9 mouse cellular contexts compared by ENCODE assay signal in the genomic region with DNA sequence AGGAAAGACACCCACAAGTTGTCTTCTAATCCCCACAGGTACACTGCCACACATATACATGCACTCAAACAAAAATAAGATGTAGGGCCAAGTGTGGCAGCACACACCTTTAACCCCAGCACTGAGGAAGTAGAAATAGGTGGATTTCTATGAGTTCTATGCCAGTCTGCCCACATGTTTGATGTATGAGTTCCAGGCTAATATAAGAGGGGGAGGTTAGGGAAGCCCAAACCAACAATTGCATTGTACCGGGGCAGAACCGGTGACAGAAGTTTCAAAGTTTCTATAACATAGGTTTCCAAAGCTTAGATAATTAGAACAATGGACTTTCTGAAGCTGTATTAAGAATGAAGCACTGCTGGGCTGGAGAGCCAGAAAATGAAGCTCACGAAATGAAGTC. TPM values are rescaled to one million over a fixed set of nuclear protein-coding genes. Genes with fewer than 3 reads are reported as not detected.
DNase-seq lines count a peak whose midpoint lies in the region; ATAC-seq and TF ChIP-seq lines count a peak whose summit lies in the region.
"Had no signal": no experiment of that assay in that cellular context is flagged by ENCODE, and none has a peak within 500 bp of the region (broad histone marks: within the 10 kb centered on the region; RNA-seq: fewer than 3 reads in every experiment).

No protein-coding gene starts in this region.

- no peak for ATAC-seq in kidney, embryonic 16.5 days (ENCODE audit: low FRiP score, low TSS enrichment)
- no peak for ATAC-seq in hindbrain, embryonic 15.5 days (ENCODE audit: low FRiP score, low read depth)
- no peak for ATAC-seq in midbrain, postnatal 0 days (ENCODE audit: low FRiP score)

- H3K27ac ChIP-seq in kidney, embryonic 16.5 days (ENCODE audit: low read length), result no peak overlapping the region
- no peak overlapping the region for H3K27ac ChIP-seq in brown adipose tissue, adult 24 weeks (replicated peaks; ENCODE audit: low read depth, low read length)
- no peak overlapping the region for H3K27ac ChIP-seq in hindbrain, embryonic 15.5 days (replicated peaks)
- H3K27ac ChIP-seq in midbrain, postnatal 0 days (ENCODE audit: low read depth, low read length), result no peak overlapping the region

- 49% methylated on average over 3 of the region's 3 CpGs for WGBS in kidney, embryonic 16.5 days
- WGBS in hindbrain, embryonic 15.5 days, result 60% methylated on average over 3 of the region's 3 CpGs
- 64% methylated on average over 3 of the region's 3 CpGs for WGBS in midbrain, postnatal 0 days

- H3K9ac ChIP-seq in kidney, embryonic 16.5 days (replicated peaks; ENCODE audit: low read length), result peak overlapping the region; percentile 93
- peak overlapping the region; percentile 88 for H3K9ac ChIP-seq in hindbrain, embryonic 15.5 days
- H3K9ac ChIP-seq in midbrain, postnatal 0 days (replicated peaks; ENCODE audit: low read length, poor library complexity, severe bottlenecking), result peak overlapping the region; percentile 78; the same call in 1 of the 2 replicates

- 0 out of 2 replicates have a peak, but pooled peaks cover 3% of the 10 kb centered on the region for H3K27me3 ChIP-seq in kidney, embryonic 16.5 days (ENCODE audit: insufficient read depth, low read length)
- no peaks in the 10 kb centered on the region for H3K27me3 ChIP-seq in hindbrain, embryonic 15.5 days
- H3K27me3 ChIP-seq in midbrain, postnatal 0 days (ENCODE audit: insufficient read depth, low read length), result no peaks in the 10 kb centered on the region

- peak overlapping the region; percentile 61 for H3K4me2 ChIP-seq in kidney, embryonic 16.5 days (replicated peaks; ENCODE audit: low read depth, low read length)
- peak overlapping the region; percentile 59 for H3K4me2 ChIP-seq in hindbrain, embryonic 15.5 days
- H3K4me2 ChIP-seq in midbrain, postnatal 0 days (ENCODE audit: low read depth, low read length, poor library complexity, severe bottlenecking), result peak overlapping the region; percentile 52

- peaks cover 29% of the 10 kb centered on the region for H3K9me3 ChIP-seq in kidney, embryonic 16.5 days (ENCODE audit: low read length)
- H3K9me3 ChIP-seq in hindbrain, embryonic 15.5 days, result no peaks in the 10 kb centered on the region
- 0 out of 2 replicates have a peak, but pooled peaks cover 4% of the 10 kb centered on the region for H3K9me3 ChIP-seq in midbrain, postnatal 0 days (ENCODE audit: low read length)

- TF ChIP-seq CTCF in midbrain, postnatal 0 days (IDR thresholded peaks at IDR 0.05), result no peak

- H3K4me3 ChIP-seq in kidney, embryonic 16.5 days (ENCODE audit: low read length), result peak overlapping the region; percentile 91
- peak overlapping the region; percentile 48 for H3K4me3 ChIP-seq in brown adipose tissue, adult 24 weeks (ENCODE audit: insufficient read depth, low read depth, low read length)
- peak overlapping the region; percentile 87 for H3K4me3 ChIP-seq in hindbrain, embryonic 15.5 days
- peak overlapping the region; percentile 81 for H3K4me3 ChIP-seq in midbrain, postnatal 0 days (ENCODE audit: low read depth, low read length)

- peaks cover 12% of the 10 kb centered on the region for H3K4me1 ChIP-seq in kidney, embryonic 16.5 days (ENCODE audit: insufficient read depth, low read length)
- H3K4me1 ChIP-seq in brown adipose tissue, adult 24 weeks (ENCODE audit: control insufficient read depth, insufficient read depth, insufficient read length, low read length), result peaks cover 4% of the 10 kb centered on the region; the same call in 1 of the 2 replicates
- peaks cover 20% of the 10 kb centered on the region for H3K4me1 ChIP-seq in hindbrain, embryonic 15.5 days (replicated peaks)
- peaks cover 12% of the 10 kb centered on the region; the same call in 1 of the 2 replicates for H3K4me1 ChIP-seq in midbrain, postnatal 0 days (ENCODE audit: insufficient read depth, low read length)

- peaks cover 30% of the 10 kb centered on the region for H3K36me3 ChIP-seq in kidney, embryonic 16.5 days (ENCODE audit: insufficient read depth, low read length)
- peaks cover 25% of the 10 kb centered on the region for H3K36me3 ChIP-seq in hindbrain, embryonic 15.5 days
- peaks cover 11% of the 10 kb centered on the region; the same call in 1 of the 2 replicates for H3K36me3 ChIP-seq in midbrain, postnatal 0 days (ENCODE audit: insufficient read depth, low read length)

- no peak for DNase-seq in kidney, adult 8-10 months
- no peak for DNase-seq in midbrain, postnatal 0 days (ENCODE audit: low spot score)
- DNase-seq in left cerebral cortex, adult 11 months (ENCODE audit: low spot score), result no peak
- no peak for DNase-seq in layer of hippocampus, adult 9-10 months (ENCODE audit: low spot score)
- DNase-seq in adrenal gland, postnatal 25 days, result no peak

RNA-seq across cellular contexts. Expression of gene Zfp445, which starts 1.0 kb away (rescaled TPM):
- polyA plus RNA-seq in kidney, embryonic 16.5 days (2015; fragmentation: Nextera tagmentation; extraction: Ambion mirVana), result 82.3 and 83.0 TPM in 2 replicates
- polyA plus RNA-seq in brown adipose tissue, adult 24 weeks (2012; ENCODE audit: insufficient read depth, insufficient read length, missing spikeins), result 24.4 and 26.4 TPM in 2 replicates
- polyA plus RNA-seq in hindbrain, embryonic 15.5 days (2015; fragmentation: Nextera tagmentation; extraction: Ambion mirVana), result 96.3 and 96.8 TPM in 2 replicates
- total RNA-seq in midbrain, postnatal 0 days (2014; rRNA removed), result 126 and 187 TPM in 2 replicates
- 70.3 and 77.6 TPM in 2 replicates for polyA plus RNA-seq in midbrain, postnatal 0 days (2015; fragmentation: Nextera tagmentation; extraction: Ambion mirVana)
- 118 and 138 TPM in 2 replicates for total RNA-seq in adrenal gland, postnatal 25 days (2021)

RNA-seq across cellular contexts. Expression of gene Zkscan7, which starts 20.6 kb away (rescaled TPM):
- polyA plus RNA-seq in kidney, embryonic 16.5 days (2015; fragmentation: Nextera tagmentation; extraction: Ambion mirVana), result 6.0 and 7.7 TPM in 2 replicates
- 2.7 and 3.8 TPM in 2 replicates for polyA plus RNA-seq in brown adipose tissue, adult 24 weeks (2012; ENCODE audit: insufficient read depth, insufficient read length, missing spikeins)
- polyA plus RNA-seq in hindbrain, embryonic 15.5 days (2015; fragmentation: Nextera tagmentation; extraction: Ambion mirVana), result 3.3 and 4.5 TPM in 2 replicates
- total RNA-seq in midbrain, postnatal 0 days (2014; rRNA removed), result 5.7 and 8.2 TPM in 2 replicates
- 1.6 and 1.7 TPM in 2 replicates for polyA plus RNA-seq in midbrain, postnatal 0 days (2015; fragmentation: Nextera tagmentation; extraction: Ambion mirVana)
- total RNA-seq in adrenal gland, postnatal 25 days (2021), result 10.0 and 14.8 TPM in 2 replicates

RNA-seq across cellular contexts. Expression of gene Gm35549, which starts 21.0 kb away (rescaled TPM):
- 0.55 and 0.64 TPM in 2 replicates for polyA plus RNA-seq in kidney, embryonic 16.5 days (2015; fragmentation: Nextera tagmentation; extraction: Ambion mirVana)
- not detected in 2 replicates for polyA plus RNA-seq in brown adipose tissue, adult 24 weeks (2012; ENCODE audit: insufficient read depth, insufficient read length, missing spikeins)
- 0.53 and 0.66 TPM in 2 replicates for polyA plus RNA-seq in hindbrain, embryonic 15.5 days (2015; fragmentation: Nextera tagmentation; extraction: Ambion mirVana)
- not detected in 2 replicates for total RNA-seq in midbrain, postnatal 0 days (2014; rRNA removed)
- polyA plus RNA-seq in midbrain, postnatal 0 days (2015; fragmentation: Nextera tagmentation; extraction: Ambion mirVana), result 0.27 TPM in 1 of 2 replicates, not detected in the other
- not detected in 2 replicates for total RNA-seq in adrenal gland, postnatal 25 days (2021)
- total RNA-seq: left cerebral cortex, postnatal 14 days had no signal

RNA-seq across cellular contexts. Expression of gene Zfp105, which starts 58.0 kb away (rescaled TPM):
- polyA plus RNA-seq in kidney, embryonic 16.5 days (2015; fragmentation: Nextera tagmentation; extraction: Ambion mirVana), result 24.9 and 25.1 TPM in 2 replicates
- polyA plus RNA-seq in brown adipose tissue, adult 24 weeks (2012; ENCODE audit: insufficient read depth, insufficient read length, missing spikeins), result 0.95 TPM in 1 of 2 replicates, not detected in the other
- 18.3 and 19.5 TPM in 2 replicates for polyA plus RNA-seq in hindbrain, embryonic 15.5 days (2015; fragmentation: Nextera tagmentation; extraction: Ambion mirVana)
- total RNA-seq in midbrain, postnatal 0 days (2014; rRNA removed), result 8.7 and 10.0 TPM in 2 replicates
- polyA plus RNA-seq in midbrain, postnatal 0 days (2015; fragmentation: Nextera tagmentation; extraction: Ambion mirVana), result 6.8 and 7.8 TPM in 2 replicates
- 5.3 and 6.3 TPM in 2 replicates for total RNA-seq in adrenal gland, postnatal 25 days (2021)

RNA-seq across cellular contexts. Expression of gene Tcaim, which starts 59.5 kb away (rescaled TPM):
- 5.7 and 6.2 TPM in 2 replicates for polyA plus RNA-seq in kidney, embryonic 16.5 days (2015; fragmentation: Nextera tagmentation; extraction: Ambion mirVana)
- 21.5 and 23.5 TPM in 2 replicates for polyA plus RNA-seq in brown adipose tissue, adult 24 weeks (2012; ENCODE audit: insufficient read depth, insufficient read length, missing spikeins)
- polyA plus RNA-seq in hindbrain, embryonic 15.5 days (2015; fragmentation: Nextera tagmentation; extraction: Ambion mirVana), result 7.7 and 8.5 TPM in 2 replicates
- 7.3 and 8.4 TPM in 2 replicates for total RNA-seq in midbrain, postnatal 0 days (2014; rRNA removed)
- 6.6 and 7.1 TPM in 2 replicates for polyA plus RNA-seq in midbrain, postnatal 0 days (2015; fragmentation: Nextera tagmentation; extraction: Ambion mirVana)
- 20.3 and 23.9 TPM in 2 replicates for total RNA-seq in adrenal gland, postnatal 25 days (2021)
